11 mouse cellular contexts compared by ENCODE assay signal in genomic region chr11:72983283-72983682, GRCm38 (mm10). TPM values are rescaled to one million over a fixed set of nuclear protein-coding genes. Genes with fewer than 3 reads are reported as not detected.
A peak's percentile ranks its signal among the peaks of the same experiment; 100 is the strongest.
DNase-seq lines count a peak whose midpoint lies in the region; ATAC-seq and TF ChIP-seq lines count a peak whose summit lies in the region.
"Had no signal": no experiment of that assay in that cellular context is flagged by ENCODE, and none has a peak within 500 bp of the region (broad histone marks: within the 10 kb centered on the region; RNA-seq: fewer than 3 reads in every experiment).

No protein-coding gene starts in this region.

- peak; percentile 63 for TF ChIP-seq CTCF in layer of hippocampus, adult 2 months (conservative IDR thresholded peaks at IDR 0.05)
- peak; percentile 73 for TF ChIP-seq CTCF in kidney, postnatal 0 days (IDR thresholded peaks at IDR 0.05; ENCODE audit: low read depth)

- no peaks in the 10 kb centered on the region for H3K27me3 ChIP-seq in kidney, postnatal 0 days (ENCODE audit: insufficient read depth, low read length)

- DNase-seq in adrenal gland, postnatal 36 days: peak; percentile 17 to 39
- no peak for DNase-seq in adrenal gland, postnatal 4 days (ENCODE audit: low spot score in 2 of 2)
- no peak for DNase-seq in layer of hippocampus, adult 2 months (ENCODE audit: low spot score in 2 of 2)
- DNase-seq in layer of hippocampus, postnatal 36 days: no peak
- peak; percentile 38 for DNase-seq in B cell, adult 2 months
- no peak for DNase-seq in kidney, postnatal 0 days (ENCODE audit: low spot score)
- DNase-seq in gastrocnemius, postnatal 14 days: no peak
- DNase-seq in cerebellum, adult 9-11 months: no peak
- DNase-seq: cerebellum, adult 9-10 months; gastrocnemius, postnatal 25 days had no signal

- no peak overlapping the region for H3K9ac ChIP-seq in kidney, postnatal 0 days (ENCODE audit: low read depth, low read length)
- H3K9ac ChIP-seq: hindbrain, embryonic 14.5 days had no signal

- H3K27ac ChIP-seq in layer of hippocampus, adult 2 months: no peak overlapping the region
- H3K27ac ChIP-seq in kidney, postnatal 0 days: no peak overlapping the region
- H3K27ac ChIP-seq: hindbrain, embryonic 14.5 days had no signal

- WGBS in kidney, postnatal 0 days: 47% methylated on average over 5 of the region's 5 CpGs

- H3K4me1 ChIP-seq in kidney, postnatal 0 days (replicated peaks; ENCODE audit: insufficient read depth, low read length): peaks cover 4% of the 10 kb centered on the region; the same call in 1 of the 2 replicates

- ATAC-seq in kidney, postnatal 0 days (replicated peaks; ENCODE audit: low FRiP score, low read depth): no peak; the same call in 1 of the 2 replicates

- H3K4me3 ChIP-seq in layer of hippocampus, adult 2 months: no peak overlapping the region
- H3K4me3 ChIP-seq in kidney, postnatal 0 days (replicated peaks; ENCODE audit: low read depth, low read length): no peak overlapping the region

- H3K4me2 ChIP-seq in kidney, postnatal 0 days (ENCODE audit: low read length): no peak overlapping the region
- H3K4me2 ChIP-seq: hindbrain, embryonic 14.5 days had no signal

- H3K36me3 ChIP-seq in kidney, postnatal 0 days (ENCODE audit: insufficient read depth, low read length): no peaks in the 10 kb centered on the region

- intact Hi-C loops in gastrocnemius, postnatal 14 days (cut with DNase I; ENCODE audit: low total_unique reads): no loop called here

- H3K9me3 ChIP-seq in kidney, postnatal 0 days (replicated peaks; ENCODE audit: low read length): no peaks in the 10 kb centered on the region

RNA-seq across cellular contexts. Expression of gene P2rx1, which starts 15.6 kb away (rescaled TPM):
- total RNA-seq in adrenal gland, postnatal 36 days (2021): under 1 TPM; 0.33 to 0.70 TPM
- 1 to 10 TPM; 1.3 to 3.2 TPM for total RNA-seq in adrenal gland, postnatal 4 days (2021)
- under 1 TPM; 0.15 to 0.44 TPM for total RNA-seq in layer of hippocampus, adult 2 months (2021)
- under 1 TPM; 0.46 to 0.62 TPM for total RNA-seq in layer of hippocampus, postnatal 36 days (2021)
- 2.4 and 2.6 TPM in 2 replicates for polyA plus RNA-seq in kidney, postnatal 0 days (2015; fragmentation: Nextera tagmentation; extraction: Ambion mirVana)
- total RNA-seq in gastrocnemius, postnatal 14 days (2021): 1 to 10 TPM in 1 of 2 experiments, under 1 TPM in 1; 0.38 to 1.1 TPM

RNA-seq across cellular contexts. Expression of gene Atp2a3, which starts 22.3 kb away (rescaled TPM):
- total RNA-seq in adrenal gland, postnatal 36 days (2021): 1 to 10 TPM; 7.2 to 8.2 TPM
- 10 to 100 TPM; 16.6 to 18.3 TPM for total RNA-seq in adrenal gland, postnatal 4 days (2021)
- total RNA-seq in layer of hippocampus, adult 2 months (2021): 1 to 10 TPM; 5.4 to 6.2 TPM
- total RNA-seq in layer of hippocampus, postnatal 36 days (2021): 1 to 10 TPM; 4.3 to 5.7 TPM
- 9.9 and 10.0 TPM in 2 replicates for polyA plus RNA-seq in kidney, postnatal 0 days (2015; fragmentation: Nextera tagmentation; extraction: Ambion mirVana)
- 10 to 100 TPM; 18.5 to 18.6 TPM for total RNA-seq in gastrocnemius, postnatal 14 days (2021)

RNA-seq across cellular contexts. Expression of gene Camkk1, which starts 35.5 kb away (rescaled TPM):
- total RNA-seq in adrenal gland, postnatal 36 days (2021): 1 to 10 TPM; 2.6 to 5.1 TPM
- total RNA-seq in adrenal gland, postnatal 4 days (2021): 1 to 10 TPM; 2.5 to 2.6 TPM
- 100 to 1,000 TPM; 173 to 177 TPM for total RNA-seq in layer of hippocampus, adult 2 months (2021)
- 100 to 1,000 TPM; 157 to 161 TPM for total RNA-seq in layer of hippocampus, postnatal 36 days (2021)
- 4.3 and 5.4 TPM in 2 replicates for polyA plus RNA-seq in kidney, postnatal 0 days (2015; fragmentation: Nextera tagmentation; extraction: Ambion mirVana)
- total RNA-seq in gastrocnemius, postnatal 14 days (2021): 1 to 10 TPM; 1.1 to 1.8 TPM

Comparison
In these comparisons a context has a peak if more than half of its experiments do, and no peak if none do; other contexts are left out.
1. DNase-seq: peak in adrenal gland, postnatal 36 days (2 of 2) and B cell, adult 2 months (2 of 2); none in adrenal gland, postnatal 4 days (0 of 2), layer of hippocampus, adult 2 months (0 of 2), layer of hippocampus, postnatal 36 days (0 of 2), kidney, postnatal 0 days (single experiment), gastrocnemius, postnatal 14 days (single experiment) and cerebellum, adult 9-11 months (single experiment).
2. RNA of gene Camkk1, which starts 35.5 kb away (total RNA-seq): 173 to 177 TPM in layer of hippocampus, adult 2 months and 157 to 161 TPM in layer of hippocampus, postnatal 36 days; 2.6 to 5.1 TPM in adrenal gland, postnatal 36 days, 2.5 to 2.6 TPM in adrenal gland, postnatal 4 days and 1.1 to 1.8 TPM in gastrocnemius, postnatal 14 days; every median in the first group is over 10 times any median in the second.